Mouse (Mus musculus) thymus, adult 2 months (tissue): ENCODE measurements around the gene Tasp1.

Experiments
- CTCF ChIP-seq: fragments of 200-500 bp; IDR thresholded peaks from 2 replicates; pipeline ENCODE4 v1.5.1; 2012; ENCODE audit warnings: mild to moderate bottlenecking, control low read depth, low read length, moderate library complexity, borderline replicate concordance; ENCODE audit not compliant: control insufficient read depth, poor library complexity, insufficient read depth; ENCODE audit errors: extremely low read depth
- POLR2A ChIP-seq: fragments of 200-500 bp; IDR thresholded peaks from 2 replicates; pipeline ENCODE4 v1.6.1; 2012; ENCODE audit warnings: mild to moderate bottlenecking, low read length, control low read depth, moderate library complexity; ENCODE audit not compliant: control insufficient read depth, poor library complexity, insufficient read depth; ENCODE audit errors: extremely low read depth

GRCm38 (mm10) chr2:139874173-139874572, 192.4 kb downstream of the Tasp1 start:
- TF ChIP-seq CTCF, result no peak
- no peak for TF ChIP-seq POLR2A
